Mouse (Mus musculus) C2C12 (cell line): Measurements from ENCODE around the gene Snapin. TPM values are rescaled to one million over a fixed set of nuclear protein-coding genes. Genes with fewer than 3 reads are reported as not detected.

ENCODE experiments used
- H3K27me3 ChIP-seq: one replicate; pipeline ENCODE4 v1.6.1; 2011; ENCODE audit not compliant: control insufficient read depth, insufficient read depth, insufficient read length
- H3K36me3 ChIP-seq: one replicate; pipeline ENCODE4 v1.6.1; 2011; ENCODE audit not compliant: control insufficient read depth, insufficient read depth
- H3K4me3 ChIP-seq: one replicate; pipeline ENCODE4 v1.5.1; 2011; ENCODE audit warnings: mild to moderate bottlenecking, control low read depth; ENCODE audit not compliant: poor library complexity, insufficient read depth, severe bottlenecking
- H3K79me2 ChIP-seq: one replicate; pipeline ENCODE4 v1.6.1; 2011; ENCODE audit not compliant: control insufficient read depth, insufficient read depth
- H3K79me3 ChIP-seq: one replicate; pipeline ENCODE4 v1.6.1; 2011; ENCODE audit warnings: low read depth, control low read depth
- H3ac ChIP-seq: one replicate; pipeline ENCODE3; 2011; ENCODE audit warnings: low read depth; ENCODE audit not compliant: control insufficient read depth, insufficient read length
- CEBPB ChIP-seq: IDR thresholded peaks from one replicate; pipeline ENCODE4 v1.6.1; 2011; ENCODE audit warnings: low read depth, mild to moderate bottlenecking, control low read depth, moderate library complexity
- CTCF ChIP-seq: IDR thresholded peaks from one replicate; pipeline ENCODE4 v1.5.1; 2011; ENCODE audit not compliant: control insufficient read depth, insufficient read depth, insufficient read length
- FOSL1 ChIP-seq: IDR thresholded peaks from one replicate; pipeline ENCODE4 v1.8.0; 2011; ENCODE audit warnings: mild to moderate bottlenecking, low read length; ENCODE audit not compliant: poor library complexity, insufficient read depth, severe bottlenecking
- MAX ChIP-seq: IDR thresholded peaks from one replicate; pipeline ENCODE4 v1.6.1; 2011; ENCODE audit warnings: mild to moderate bottlenecking, control low read depth
- MYOD1 ChIP-seq: IDR thresholded peaks from one replicate; pipeline ENCODE4 v1.6.1; 2011; ENCODE audit warnings: low read depth; ENCODE audit not compliant: control insufficient read depth, insufficient read length
- MYOG ChIP-seq: IDR thresholded peaks from one replicate; pipeline ENCODE4 v1.6.1; 2011; ENCODE audit not compliant: control insufficient read depth, insufficient read length; ENCODE audit errors: extremely low read depth
- USF1 ChIP-seq: IDR thresholded peaks from one replicate; pipeline ENCODE4 v1.6.1; 2011; ENCODE audit warnings: low read depth, mild to moderate bottlenecking, control low read depth, moderate library complexity
- polyA plus RNA-seq: library from polyadenylated mRNA; unstranded; fragments of >200 nt; fragmentation: generic; extraction: Trizol; gene quantifications from one replicate; pipeline ENCODE4 v1.2.1, GENCODE M21; 2012; ENCODE audit warnings: missing spikeins

Gene Snapin
- polyA plus RNA-seq, 1 experiment, result 18.8 TPM

DNA sequence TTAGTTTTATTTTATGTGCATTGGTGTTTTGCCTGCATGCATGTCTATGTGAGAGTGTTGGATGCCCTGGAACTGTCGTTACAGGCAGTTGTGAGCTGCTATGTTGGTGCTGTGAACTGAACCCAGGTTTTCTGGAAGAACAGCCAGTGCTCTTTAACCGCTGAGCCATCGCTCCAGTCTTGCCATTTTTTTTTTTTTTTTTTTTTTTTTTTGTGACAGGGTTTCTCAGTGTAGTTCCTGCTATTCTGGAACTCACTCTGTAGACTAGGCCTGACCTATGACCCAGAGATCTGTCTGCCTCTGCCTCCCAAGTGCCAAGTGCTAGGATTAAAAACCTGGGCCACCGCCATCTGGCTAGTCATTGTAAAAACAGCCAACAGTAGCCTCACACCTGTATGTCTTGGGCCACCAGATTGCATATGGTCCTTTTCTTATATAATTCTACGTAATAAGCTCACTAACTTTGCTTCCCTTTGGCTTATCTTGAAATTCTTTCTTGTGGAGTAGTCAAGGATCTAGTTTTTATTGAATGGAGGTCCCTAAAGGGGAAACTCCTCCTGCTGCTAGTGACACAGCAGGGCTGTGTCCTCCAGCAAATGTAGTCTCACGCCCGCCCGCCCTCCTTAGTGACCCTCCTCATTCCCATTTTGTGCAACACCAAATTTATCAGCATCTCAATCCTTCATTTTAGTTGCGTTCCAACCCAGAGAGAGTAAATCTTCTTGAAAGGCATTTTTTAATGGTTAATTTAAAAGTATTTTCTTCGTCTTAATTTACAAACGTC lies 45.2 kb downstream of the Snapin start:
- H3K36me3 ChIP-seq, result no peaks in the 10 kb centered on the region
- no peak for TF ChIP-seq MAX
- no peak for TF ChIP-seq CTCF
- TF ChIP-seq MYOD1, result no peak
- no peak for TF ChIP-seq USF1
- no peak for TF ChIP-seq CEBPB
- H3K79me3 ChIP-seq, result no peaks in the 10 kb centered on the region
- H3K79me2 ChIP-seq, result no peaks in the 10 kb centered on the region
- no peak overlapping the region for H3ac ChIP-seq
- H3K4me3 ChIP-seq, result no peak overlapping the region
- no peaks in the 10 kb centered on the region for H3K27me3 ChIP-seq

DNA sequence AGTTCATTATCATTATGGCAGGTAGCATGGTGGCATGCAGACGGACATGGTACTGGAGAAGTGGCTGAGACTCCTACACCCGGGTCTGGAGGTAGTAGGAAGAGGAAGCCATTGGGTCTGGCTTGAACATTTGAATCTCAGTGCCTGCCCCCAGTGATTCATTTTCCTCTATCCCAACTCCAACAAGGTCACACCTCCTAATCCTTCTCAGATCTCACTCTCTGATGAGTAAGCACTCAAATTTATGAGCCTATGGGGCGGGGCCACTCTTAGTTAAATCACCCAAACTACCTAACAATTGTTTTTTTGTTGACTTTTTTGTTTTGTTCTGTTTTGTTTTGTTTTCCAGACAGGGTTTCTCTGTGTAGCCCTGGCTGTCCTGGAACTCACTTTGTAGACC lies 46.9 kb downstream of the Snapin start:
- Histone ChIP-seq H3K27me3 (no peaks in the 10 kb centered on the region), H3ac (no peak overlapping the region), H3K79me3 (no peaks in the 10 kb centered on the region), H3K79me2 (no peaks in the 10 kb centered on the region), H3K4me3 (no peak overlapping the region), H3K36me3 (no peaks in the 10 kb centered on the region)
- TF ChIP-seq MYOD1, result no peak
- TF ChIP-seq USF1, result no peak
- no peak for TF ChIP-seq MAX
- no peak for TF ChIP-seq FOSL1
- no peak for TF ChIP-seq CTCF
- no peak for TF ChIP-seq CEBPB
- no peak for TF ChIP-seq MYOG

DNA sequence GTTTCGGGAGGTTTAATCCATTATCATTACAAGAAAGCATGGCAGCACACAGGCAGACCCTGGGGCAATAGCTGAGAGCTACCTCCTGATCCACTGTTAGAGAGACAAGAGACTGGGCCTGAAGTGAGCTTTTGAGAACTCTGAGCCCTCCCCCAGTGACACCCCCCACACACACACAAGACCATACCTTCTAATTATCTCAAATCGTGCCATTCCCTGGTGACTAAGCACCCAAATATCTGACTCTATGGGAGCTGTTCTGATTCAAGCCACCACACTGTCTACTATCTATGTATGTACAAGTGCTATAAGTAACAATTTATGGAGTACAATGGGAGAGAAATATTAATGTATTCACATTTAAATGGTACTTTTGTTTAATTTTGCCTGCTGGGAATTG lies 50.1 kb downstream of the Snapin start:
- Histone ChIP-seq H3K79me3 (no peaks in the 10 kb centered on the region), H3K36me3 (no peaks in the 10 kb centered on the region), H3ac (no peak overlapping the region), H3K79me2 (no peaks in the 10 kb centered on the region), H3K27me3 (no peaks in the 10 kb centered on the region), H3K4me3 (no peak overlapping the region)
- TF ChIP-seq CTCF (no peak), FOSL1 (no peak), MYOG (no peak), MAX (no peak), USF1 (no peak), MYOD1 (no peak), CEBPB (no peak)

Other genes starting within 250 kb of the Snapin start
- 0.06 TPM for gene Creb3l4, start 247.5 kb downstream of the Snapin start, polyA plus RNA-seq
- 82.1 TPM for gene Slc39a1, start 242.9 kb downstream of the Snapin start, polyA plus RNA-seq
- gene Crtc2, start 236.9 kb downstream of the Snapin start, polyA plus RNA-seq, result 25.7 TPM
- gene Dennd4b, start 225.8 kb downstream of the Snapin start, polyA plus RNA-seq, result 2.6 TPM
- gene Gatad2b, start 197.9 kb downstream of the Snapin start, polyA plus RNA-seq, result 14.2 TPM
- gene Slc27a3, start 101.1 kb downstream of the Snapin start, polyA plus RNA-seq, result 8.6 TPM
- gene Ints3, start 57.4 kb downstream of the Snapin start, polyA plus RNA-seq, result 39.3 TPM
- 1.0 TPM for gene Npr1, start 25.2 kb downstream of the Snapin start, polyA plus RNA-seq
- gene Ilf2, start 14.9 kb downstream of the Snapin start, polyA plus RNA-seq, result 93.9 TPM
- gene Chtop, start 18.5 kb upstream of the Snapin start, polyA plus RNA-seq, result 103 TPM
- 96.0 TPM for gene S100a1, start 23.4 kb upstream of the Snapin start, polyA plus RNA-seq
- gene S100a13, start 23.4 kb upstream of the Snapin start, polyA plus RNA-seq, result 96.7 TPM
- gene S100a14, start 35.8 kb upstream of the Snapin start, polyA plus RNA-seq, result 0.96 TPM
- gene S100a16, start 46.2 kb upstream of the Snapin start, polyA plus RNA-seq, result 49.2 TPM
- 22.0 TPM for gene S100a3, start 69.5 kb upstream of the Snapin start, polyA plus RNA-seq
- not detected for gene S100a2, start 99.2 kb upstream of the Snapin start, polyA plus RNA-seq
- 1.5 TPM for gene Gm42674, start 110.9 kb upstream of the Snapin start, polyA plus RNA-seq
- 11,980 TPM for gene S100a4, start 112.7 kb upstream of the Snapin start, polyA plus RNA-seq
- gene S100a5, start 117.5 kb upstream of the Snapin start, polyA plus RNA-seq, result 0.43 TPM
- gene S100a6, start 121.8 kb upstream of the Snapin start, polyA plus RNA-seq, result 4,076 TPM
- gene S100a7a, start 163.0 kb upstream of the Snapin start, polyA plus RNA-seq, result 0.11 TPM
- not detected for gene S100a8, start 177.9 kb upstream of the Snapin start, polyA plus RNA-seq
- gene S100a9, start 204.7 kb upstream of the Snapin start, polyA plus RNA-seq, result not detected
- gene Pglyrp4, start 235.9 kb upstream of the Snapin start, polyA plus RNA-seq, result not detected